Mouse (Mus musculus): Measurements from ENCODE around the gene Arid2. TPM values are rescaled to one million over a fixed set of nuclear protein-coding genes. Genes with fewer than 3 reads are reported as not detected.

Gene Arid2
- total and polyA plus RNA-seq, 3 experiments, result 11.9 to 14.1 (median 13.3) TPM

DNA sequence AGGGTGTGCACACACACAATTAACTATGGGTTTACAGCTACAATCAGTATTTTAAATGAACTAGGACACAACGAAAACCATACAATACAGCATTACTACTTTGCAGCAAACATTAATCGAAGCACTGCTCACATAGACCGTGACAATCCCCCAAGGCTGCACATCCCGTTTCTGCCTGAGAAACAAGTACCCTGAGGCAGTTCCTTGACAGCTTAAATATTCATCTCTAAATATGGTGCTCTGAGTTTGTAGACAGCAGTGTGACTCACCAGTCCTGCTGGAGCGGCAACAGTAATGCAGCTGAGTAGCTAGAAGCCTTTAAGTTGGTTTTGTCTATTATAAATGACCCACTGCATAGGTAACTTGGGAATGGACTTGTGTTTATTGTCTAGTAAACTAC, 118.2 kb downstream of the Arid2 start:
- dilution Hi-C loops (cut with MboI; ENCODE audit: extremely low pct_ligation_motif_present, extremely low pct_unique_long_range_greater_than_20kb, low sequenced_read_pairs) (no loop called here), in situ Hi-C loops (cut with MboI; ENCODE audit: low pct_ligation_motif_present, low pct_unique_long_range_greater_than_20kb, low sequenced_read_pairs) (no loop called here)
- no peaks in the 10 kb centered on the region for H3K9me3 ChIP-seq (replicated peaks; ENCODE audit: low read length)
- no peak overlapping the region for H3K4me2 ChIP-seq (ENCODE audit: insufficient read depth, low read depth, poor library complexity, severe bottlenecking)
- H3K27ac ChIP-seq (ENCODE audit: insufficient read depth, low read depth), result no peak overlapping the region
- TF ChIP-seq POLR2AphosphoS2 (IDR thresholded peaks at IDR 0.05; ENCODE audit: low read depth, low read length) (0 out of 2 replicates have a peak, but pooled peaks have one; percentile 20), UBTF (IDR thresholded peaks at IDR 0.05; ENCODE audit: low read depth, low read length) (no peak)
- H3K36me3 ChIP-seq (replicated peaks in 1 of 2; ENCODE audit: control insufficient read depth in 1 of 2, insufficient read depth in 1 of 2, low read length in 1 of 2), result peaks cover 22 to 72% of the 10 kb centered on the region in 2 experiments
- H3K79me2 ChIP-seq (replicated peaks; ENCODE audit: control insufficient read depth, extremely low read depth, insufficient read depth, poor library complexity, severe bottlenecking), result no peaks in the 10 kb centered on the region; the same call in 1 of the 2 replicates
- H3K27me3 ChIP-seq (replicated peaks), result no peaks in the 10 kb centered on the region
- H3K4me1 ChIP-seq (ENCODE audit: control insufficient read depth in 1 of 2, insufficient read depth in 2 of 2), result peaks cover 0 to 9% of the 10 kb centered on the region in 2 experiments; a peak in 1 of 4 replicates
- no peak overlapping the region for H3K4me3 ChIP-seq (replicated peaks in 1 of 3; ENCODE audit: low read depth in 2 of 3, low read length in 2 of 3, poor library complexity in 1 of 3)
- no peak overlapping the region for H3K9ac ChIP-seq (ENCODE audit: insufficient read depth, low read depth)
- no peak for DNase-seq (ENCODE audit: extremely low read depth)

DNA sequence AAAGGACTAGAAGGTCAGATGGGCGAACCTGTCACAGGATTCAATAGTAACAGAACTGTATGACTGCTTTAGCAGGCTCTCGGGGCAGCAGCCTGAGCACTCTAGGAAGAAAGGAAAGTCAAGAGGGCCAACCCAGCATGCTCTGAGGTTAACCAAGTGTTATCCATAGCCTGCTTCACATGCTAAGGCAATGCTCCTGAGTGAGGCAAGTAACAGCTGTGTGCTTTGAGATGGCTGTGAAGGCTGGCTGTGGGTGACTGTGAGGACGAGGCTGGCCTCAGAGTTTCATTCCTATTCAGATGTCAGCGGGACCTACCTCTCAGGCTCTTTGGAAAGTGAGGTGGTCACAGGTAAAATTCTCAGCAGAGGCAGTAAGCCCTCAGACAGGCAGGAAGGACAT, 118.9 kb downstream of the Arid2 start:
- in situ Hi-C loops (cut with MboI; ENCODE audit: low pct_ligation_motif_present, low pct_unique_long_range_greater_than_20kb, low sequenced_read_pairs), result no loop called here

DNA sequence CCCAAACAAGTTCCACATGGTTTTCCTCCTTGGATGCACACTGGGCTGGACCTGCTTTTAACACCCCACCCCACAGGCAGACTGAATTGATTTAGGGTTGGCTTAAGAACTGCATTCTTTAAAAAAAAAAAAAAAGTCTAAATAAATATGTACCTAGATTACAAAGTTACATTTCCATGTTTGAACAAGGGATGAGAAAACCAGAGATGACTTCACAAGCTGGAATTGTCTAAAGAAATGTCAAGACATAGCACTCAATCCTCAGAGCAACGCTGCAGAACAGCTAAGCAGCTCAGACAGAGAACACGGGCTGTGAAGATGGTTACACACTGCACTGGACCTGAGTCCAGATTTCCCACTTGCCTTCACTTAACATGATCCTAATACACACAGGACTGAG, 119.8 kb downstream of the Arid2 start:
- Histone ChIP-seq H3K36me3 (replicated peaks in 1 of 2; ENCODE audit: control insufficient read depth in 1 of 2, insufficient read depth in 1 of 2, low read length in 1 of 2) (peaks cover 25 to 74% of the 10 kb centered on the region in 2 experiments), H3K4me1 (ENCODE audit: control insufficient read depth in 1 of 2, insufficient read depth in 2 of 2) (peaks cover 0 to 9% of the 10 kb centered on the region in 2 experiments; a peak in 1 of 4 replicates), H3K79me2 (replicated peaks; ENCODE audit: control insufficient read depth, extremely low read depth, insufficient read depth, poor library complexity, severe bottlenecking) (no peaks in the 10 kb centered on the region), H3K27me3 (replicated peaks) (no peaks in the 10 kb centered on the region), H3K9me3 (replicated peaks; ENCODE audit: low read length) (no peaks in the 10 kb centered on the region), H3K27ac (ENCODE audit: insufficient read depth, low read depth) (no peak overlapping the region), H3K9ac (ENCODE audit: insufficient read depth, low read depth) (no peak overlapping the region), H3K4me3 (replicated peaks in 1 of 3; ENCODE audit: low read depth in 2 of 3, low read length in 2 of 3, poor library complexity in 1 of 3) (no peak overlapping the region), H3K4me2 (ENCODE audit: insufficient read depth, low read depth, poor library complexity, severe bottlenecking) (no peak overlapping the region)
- dilution Hi-C loops (cut with MboI; ENCODE audit: extremely low pct_ligation_motif_present, extremely low pct_unique_long_range_greater_than_20kb, low sequenced_read_pairs), result no loop called here
- DNase-seq (ENCODE audit: extremely low read depth), result no peak
- TF ChIP-seq ZKSCAN1 (IDR thresholded peaks at IDR 0.05; ENCODE audit: borderline replicate concordance, low read depth, low read length) (no peak), POLR2A (IDR thresholded peaks at IDR 0.05; ENCODE audit: low read depth, low read length) (0 out of 2 replicates have a peak, but pooled peaks have one; percentile 7)
- in situ Hi-C loops (cut with MboI; ENCODE audit: low pct_ligation_motif_present, low pct_unique_long_range_greater_than_20kb, low sequenced_read_pairs), result no loop called here

More for the DNA sequence above, 118.9 kb downstream of the Arid2 start:
- H3K79me2 ChIP-seq (replicated peaks; ENCODE audit: control insufficient read depth, extremely low read depth, insufficient read depth, poor library complexity, severe bottlenecking), result no peaks in the 10 kb centered on the region
- no peak for DNase-seq (ENCODE audit: extremely low read depth)
- peaks cover 25 to 75% of the 10 kb centered on the region in 2 experiments for H3K36me3 ChIP-seq (replicated peaks in 1 of 2; ENCODE audit: control insufficient read depth in 1 of 2, insufficient read depth in 1 of 2, low read length in 1 of 2)
- H3K4me2 ChIP-seq (ENCODE audit: insufficient read depth, low read depth, poor library complexity, severe bottlenecking), result no peak overlapping the region
- H3K27ac ChIP-seq (ENCODE audit: insufficient read depth, low read depth), result no peak overlapping the region
- H3K9me3 ChIP-seq (replicated peaks; ENCODE audit: low read length), result no peaks in the 10 kb centered on the region
- H3K4me1 ChIP-seq (ENCODE audit: control insufficient read depth in 1 of 2, insufficient read depth in 2 of 2), result peaks cover 0 to 9% of the 10 kb centered on the region in 2 experiments; a peak in 1 of 4 replicates
- H3K27me3 ChIP-seq (replicated peaks), result no peaks in the 10 kb centered on the region
- TF ChIP-seq CHD2 (IDR thresholded peaks at IDR 0.05; ENCODE audit: low read length) (no peak), JUN (IDR thresholded peaks at IDR 0.05; ENCODE audit: insufficient read depth, low read depth, low read length) (no peak), RAD21 (IDR thresholded peaks at IDR 0.05; ENCODE audit: low read depth, low read length) (no peak), ZC3H11A (IDR thresholded peaks at IDR 0.05; ENCODE audit: low read depth, low read length) (no peak), TCF12 (IDR thresholded peaks at IDR 0.05; ENCODE audit: low read depth, low read length) (no peak), PAX5 (IDR thresholded peaks at IDR 0.05; ENCODE audit: low read length) (no peak)
- dilution Hi-C loops (cut with MboI; ENCODE audit: extremely low pct_ligation_motif_present, extremely low pct_unique_long_range_greater_than_20kb, low sequenced_read_pairs), result no loop called here
- H3K9ac ChIP-seq (ENCODE audit: insufficient read depth, low read depth), result no peak overlapping the region
- H3K4me3 ChIP-seq (replicated peaks in 1 of 3; ENCODE audit: low read depth in 2 of 3, low read length in 2 of 3, poor library complexity in 1 of 3), result no peak overlapping the region
